Mouse (Mus musculus) neural tube, embryonic 15.5 days (tissue): ENCODE results near the gene Olfr1206. TPM values are rescaled to one million over a fixed set of nuclear protein-coding genes. Genes with fewer than 3 reads are reported as not detected.

ENCODE experiments used
- ATAC-seq: fragments of 200-750 bp; cut with Nextera tagmentation; 2 replicates; pipeline ENCODE4 v1.8.0; 2017; ENCODE audit warnings: mild to moderate bottlenecking, moderate TSS enrichment, moderate library complexity; ENCODE audit not compliant: low FRiP score
- H3K27ac ChIP-seq: fragments of 300-500 bp; sonication (generic); replicated peaks from 2 replicates; pipeline ENCODE4 v1.5.1; 2015; ENCODE audit warnings: mild to moderate bottlenecking, inconsistent platforms
- H3K27me3 ChIP-seq: fragments of 300-500 bp; sonication (generic); replicated peaks from 2 replicates; pipeline ENCODE4 v1.6.1; 2015; ENCODE audit warnings: inconsistent platforms
- H3K36me3 ChIP-seq: fragments of 300-500 bp; sonication (generic); 2 replicates; pipeline ENCODE4 v1.6.1; 2015; ENCODE audit warnings: inconsistent platforms
- H3K4me1 ChIP-seq: fragments of 300-500 bp; sonication (generic); 2 replicates; pipeline ENCODE4 v1.6.1; 2015; ENCODE audit warnings: inconsistent platforms
- H3K4me2 ChIP-seq: fragments of 300-500 bp; sonication (generic); 2 replicates; pipeline ENCODE4 v1.6.1; 2015; ENCODE audit warnings: inconsistent platforms, mild to moderate bottlenecking, moderate library complexity
- H3K4me3 ChIP-seq: fragments of 300-500 bp; sonication (generic); replicated peaks from 2 replicates; pipeline ENCODE4 v1.5.1; 2015; ENCODE audit warnings: mild to moderate bottlenecking, inconsistent platforms
- H3K9ac ChIP-seq: fragments of 300-500 bp; sonication (generic); replicated peaks from 2 replicates; pipeline ENCODE4 v1.6.1; 2015; ENCODE audit warnings: mild to moderate bottlenecking, inconsistent platforms
- H3K9me3 ChIP-seq: fragments of 300-500 bp; sonication (generic); replicated peaks from 2 replicates; pipeline ENCODE4 v1.6.1; 2016; ENCODE audit warnings: inconsistent platforms
- WGBS: fragments of 180-500 bp; shearing (Covaris S2); methylation state at CpG from one replicate; pipeline ENCODE4 v1.1.7; 2015; ENCODE audit warnings: mixed read lengths; 5-methylcytosine and 5-hydroxymethylcytosine counted together
- polyA plus RNA-seq: library from polyadenylated mRNA; unstranded; fragments of >200 nt; fragmentation: Nextera tagmentation; extraction: Ambion mirVana; gene quantifications from 2 replicates; pipeline ENCODE4 v1.2.1, GENCODE M21; 2015

Gene Olfr1206
- polyA plus RNA-seq = not detected in 2 replicates

DNA sequence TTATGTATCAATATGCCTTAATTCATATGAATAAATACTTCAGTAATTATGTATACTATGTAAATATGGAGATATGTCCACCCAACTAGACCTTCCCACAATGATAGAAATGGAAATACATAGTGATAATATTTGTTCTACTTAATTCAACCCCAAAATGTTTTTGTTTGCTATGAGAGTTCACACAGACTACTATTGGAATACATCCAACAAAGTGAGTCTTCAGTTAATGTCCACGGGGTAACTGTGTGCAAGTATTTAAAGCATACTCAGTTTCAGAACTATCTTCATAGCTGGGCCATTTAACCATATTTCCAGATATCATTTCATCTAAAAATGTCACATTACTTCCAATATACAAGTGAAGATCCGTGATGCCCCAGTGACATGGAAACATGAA is at the start of gene Olfr1206:
Gene Olfr1206, plus strand, starts transcription at position 301 of the 400 bp plus-strand sequence.
- H3K4me1 ChIP-seq = no peaks in the 10 kb centered on the region
- 86% methylated on average over 2 of the region's 2 CpGs for WGBS
- H3K36me3 ChIP-seq = no peaks in the 10 kb centered on the region
- no peak within 1 kb of the TSS for H3K27ac ChIP-seq
- no peaks in the 10 kb centered on the region for H3K9me3 ChIP-seq
- no peak within 1 kb of the TSS for H3K4me3 ChIP-seq
- H3K4me2 ChIP-seq = no peak within 1 kb of the TSS
- no peaks in the 10 kb centered on the region for H3K27me3 ChIP-seq
- no peak for ATAC-seq
- no peak within 1 kb of the TSS for H3K9ac ChIP-seq

DNA sequence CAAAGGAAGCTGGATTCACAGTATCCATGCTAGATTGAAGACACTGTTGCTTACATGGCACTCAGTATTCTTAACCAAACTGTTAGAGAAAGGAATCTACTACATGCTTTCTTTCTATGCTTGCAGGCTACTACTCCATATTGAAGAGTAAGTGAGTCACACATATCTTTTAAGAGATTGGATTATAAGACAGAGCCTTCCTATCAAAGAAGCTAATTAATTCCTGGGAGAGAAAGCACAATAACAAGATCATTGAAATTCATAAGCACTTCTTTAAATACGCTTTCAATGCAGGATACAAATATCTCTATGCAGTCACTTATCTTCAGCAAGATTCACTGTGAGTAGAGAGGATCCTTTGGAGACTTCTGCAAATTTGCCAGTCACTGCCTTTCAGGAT is 48.8 kb upstream of the Olfr1206 start, which contains the start of gene Olfr1202:
Gene Olfr1202, plus strand, starts transcription at position 301 of the 400 bp plus-strand sequence.
- WGBS = 76% methylated on average over 1 of the region's 1 CpGs
- Histone ChIP-seq H3K4me3 (no peak within 1 kb of the TSS), H3K4me2 (no peak within 1 kb of the TSS), H3K9ac (no peak within 1 kb of the TSS), H3K27ac (no peak within 1 kb of the TSS), H3K4me1 (no peaks in the 10 kb centered on the region), H3K9me3 (no peaks in the 10 kb centered on the region), H3K27me3 (no peaks in the 10 kb centered on the region), H3K36me3 (no peaks in the 10 kb centered on the region)
- ATAC-seq = no peak

DNA sequence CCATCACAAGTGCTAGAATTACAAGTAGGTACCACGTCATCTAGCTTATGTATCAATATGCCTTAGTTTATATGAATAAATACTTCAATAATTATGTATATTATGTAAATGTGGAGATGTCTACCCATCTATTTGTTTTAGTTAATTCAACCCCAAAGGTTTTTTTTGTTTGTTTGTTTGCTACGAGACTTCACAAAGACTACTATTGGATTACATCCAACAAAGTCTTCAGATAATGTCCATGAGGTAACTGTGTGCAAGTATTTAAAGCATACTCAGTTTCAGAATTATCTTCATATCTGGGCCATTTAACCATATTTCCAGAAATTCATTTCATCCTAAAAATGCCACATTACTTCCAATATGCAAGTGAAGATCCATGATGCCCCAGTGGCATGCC is 33.6 kb upstream of the Olfr1206 start, which contains the start of gene Olfr1205:
Gene Olfr1205, plus strand, starts transcription at position 301 of the 400 bp plus-strand sequence.
- no peak within 1 kb of the TSS for H3K27ac ChIP-seq
- no peak within 1 kb of the TSS for H3K4me2 ChIP-seq
- H3K9ac ChIP-seq = no peak within 1 kb of the TSS
- no peaks in the 10 kb centered on the region for H3K27me3 ChIP-seq
- 89% methylated on average over 2 of the region's 2 CpGs for WGBS
- no peaks in the 10 kb centered on the region for H3K36me3 ChIP-seq
- no peak within 1 kb of the TSS for H3K4me3 ChIP-seq
- H3K4me1 ChIP-seq = no peaks in the 10 kb centered on the region
- no peak for ATAC-seq
- H3K9me3 ChIP-seq = no peaks in the 10 kb centered on the region

DNA sequence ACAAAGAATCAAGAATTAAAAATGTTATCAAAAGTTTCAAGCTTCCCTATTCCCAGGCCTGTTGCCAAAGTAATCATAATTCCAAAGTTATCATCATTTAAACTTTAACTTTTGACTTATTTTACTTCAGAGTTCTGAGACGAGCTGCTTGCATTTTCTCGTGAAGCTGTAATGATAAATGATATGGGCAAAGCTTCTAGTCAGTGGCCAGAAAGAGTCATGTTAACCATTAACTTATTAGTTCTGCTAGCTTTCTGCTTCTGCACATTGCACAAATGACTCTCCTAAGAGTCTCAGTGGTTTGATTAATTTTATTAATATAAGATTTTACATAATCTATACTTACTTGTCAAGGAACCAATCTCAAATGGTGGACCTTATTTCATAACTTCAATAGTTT is 24.6 kb upstream of the Olfr1206 start:
- H3K27ac ChIP-seq = no peak overlapping the region
- no peaks in the 10 kb centered on the region for H3K9me3 ChIP-seq
- H3K27me3 ChIP-seq = no peaks in the 10 kb centered on the region
- no peak overlapping the region for H3K4me3 ChIP-seq
- ATAC-seq = no peak
- H3K36me3 ChIP-seq = no peaks in the 10 kb centered on the region
- H3K4me1 ChIP-seq = no peaks in the 10 kb centered on the region
- H3K4me2 ChIP-seq = no peak overlapping the region
- H3K9ac ChIP-seq = no peak overlapping the region
- 87% methylated on average over 2 of the region's 2 CpGs for WGBS

DNA sequence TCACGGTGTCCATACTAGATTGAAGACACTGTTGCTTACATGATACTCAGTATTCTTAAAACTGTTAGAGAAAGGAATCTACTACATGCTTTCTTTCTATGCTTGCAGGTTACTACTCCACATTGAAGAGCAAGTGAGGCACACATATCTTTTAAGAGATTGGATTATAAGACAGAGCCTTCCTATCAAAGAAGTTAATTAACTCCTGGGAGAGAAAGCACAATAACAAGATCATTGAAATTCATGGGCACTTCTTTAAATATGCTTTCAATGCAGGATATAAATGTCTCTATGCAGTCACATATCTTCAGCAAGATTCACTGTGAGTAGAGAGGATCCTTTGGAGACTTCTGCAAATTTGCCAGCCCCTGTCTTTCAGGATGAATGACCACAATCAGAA is 14.0 kb upstream of the Olfr1206 start, which contains the start of gene Olfr1204:
Gene Olfr1204, plus strand, starts transcription at position 301 of the 400 bp plus-strand sequence.
- WGBS = 98% methylated on average over 1 of the region's 1 CpGs
- Histone ChIP-seq H3K36me3 (no peaks in the 10 kb centered on the region), H3K9ac (no peak within 1 kb of the TSS), H3K9me3 (no peaks in the 10 kb centered on the region), H3K27me3 (no peaks in the 10 kb centered on the region), H3K27ac (no peak within 1 kb of the TSS), H3K4me3 (no peak within 1 kb of the TSS), H3K4me2 (no peak within 1 kb of the TSS), H3K4me1 (no peaks in the 10 kb centered on the region)
- ATAC-seq = no peak

DNA sequence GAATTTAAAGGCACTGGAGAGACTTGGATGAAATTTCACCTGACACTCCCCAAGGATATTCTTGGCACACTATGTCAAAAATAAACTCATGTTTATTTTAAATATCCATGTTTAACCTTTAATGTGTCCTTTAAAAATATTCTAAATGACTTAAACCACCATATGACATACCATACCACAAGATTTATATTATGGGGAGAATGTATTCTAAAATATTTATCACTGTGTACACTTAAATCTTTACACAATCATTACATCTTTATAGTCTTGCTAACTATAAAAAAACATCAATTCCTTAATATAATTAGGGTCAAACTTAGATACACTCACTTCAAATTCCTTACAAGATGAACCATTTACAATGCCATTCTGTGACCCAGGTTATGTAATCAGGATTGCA is 39.2 kb downstream of the Olfr1206 start, which contains the start of gene Olfr1208:
Gene Olfr1208, minus strand, starts transcription at position 101 of the 400 bp plus-strand sequence.
- Histone ChIP-seq H3K9ac (no peak within 1 kb of the TSS), H3K4me2 (no peak within 1 kb of the TSS), H3K36me3 (no peaks in the 10 kb centered on the region), H3K4me1 (no peaks in the 10 kb centered on the region), H3K9me3 (no peaks in the 10 kb centered on the region), H3K27me3 (no peaks in the 10 kb centered on the region), H3K27ac (no peak within 1 kb of the TSS), H3K4me3 (no peak within 1 kb of the TSS)
- ATAC-seq = no peak

DNA sequence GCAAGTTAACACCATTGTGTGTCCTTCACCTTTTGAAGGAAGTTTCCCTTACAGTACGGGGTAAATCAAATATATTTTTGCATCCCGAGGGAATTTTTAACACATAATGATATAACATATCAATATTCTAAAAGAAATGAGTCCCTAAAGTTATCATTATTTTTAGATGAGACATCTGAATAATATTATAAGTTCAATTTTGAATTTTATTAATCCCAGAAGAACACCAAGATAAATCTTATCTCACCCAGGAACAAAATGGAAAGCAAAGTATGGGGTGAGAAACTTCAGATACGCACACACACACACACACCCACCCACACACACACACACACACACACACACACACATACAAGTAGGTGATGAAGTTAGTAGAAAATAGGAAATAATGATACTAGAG is 52.0 kb downstream of the Olfr1206 start, which contains the start of gene Olfr1209:
Gene Olfr1209, minus strand, starts transcription at position 101 of the 400 bp plus-strand sequence.
- no peak within 1 kb of the TSS for H3K9ac ChIP-seq
- ATAC-seq = no peak
- no peaks in the 10 kb centered on the region for H3K27me3 ChIP-seq
- H3K4me1 ChIP-seq = no peaks in the 10 kb centered on the region
- H3K27ac ChIP-seq = no peak within 1 kb of the TSS
- H3K36me3 ChIP-seq = no peaks in the 10 kb centered on the region
- no peak within 1 kb of the TSS for H3K4me2 ChIP-seq
- no peaks in the 10 kb centered on the region for H3K9me3 ChIP-seq
- 92% methylated on average over 3 of the region's 3 CpGs for WGBS
- H3K4me3 ChIP-seq = no peak within 1 kb of the TSS

Other genes with a start within 250 kb of the Olfr1206 start
- not detected in 2 replicates for gene Olfr1191-ps1, start 222.7 kb upstream of the Olfr1206 start, polyA plus RNA-seq
- not detected in 2 replicates for gene Olfr1192-ps1, start 214.7 kb upstream of the Olfr1206 start, polyA plus RNA-seq
- gene Olfr1193, start 187.6 kb upstream of the Olfr1206 start, polyA plus RNA-seq = not detected in 2 replicates
- gene Olfr1195, start 174.0 kb upstream of the Olfr1206 start, polyA plus RNA-seq = not detected in 2 replicates
- not detected in 2 replicates for gene Olfr1196, start 158.6 kb upstream of the Olfr1206 start, polyA plus RNA-seq
- not detected in 2 replicates for gene Olfr1197, start 130.9 kb upstream of the Olfr1206 start, polyA plus RNA-seq
- gene Olfr1198, start 111.9 kb upstream of the Olfr1206 start, polyA plus RNA-seq = not detected in 2 replicates
- gene Olfr1199, start 102.8 kb upstream of the Olfr1206 start, polyA plus RNA-seq = not detected in 2 replicates
- not detected in 2 replicates for gene Olfr1200, start 92.7 kb upstream of the Olfr1206 start, polyA plus RNA-seq
- gene Olfr1201, start 70.2 kb upstream of the Olfr1206 start, polyA plus RNA-seq = not detected in 2 replicates
- 0.08 TPM in 1 of 2 replicates, not detected in the other for gene Olfr1202, start 48.7 kb upstream of the Olfr1206 start, polyA plus RNA-seq
- gene Olfr1205, start 33.5 kb upstream of the Olfr1206 start, polyA plus RNA-seq = not detected in 2 replicates
- gene Olfr1204, start 13.9 kb upstream of the Olfr1206 start, polyA plus RNA-seq = not detected in 2 replicates
- not detected in 2 replicates for gene Olfr1208, start 39.1 kb downstream of the Olfr1206 start, polyA plus RNA-seq
- not detected in 2 replicates for gene Olfr1209, start 51.9 kb downstream of the Olfr1206 start, polyA plus RNA-seq
- gene Olfr1211, start 74.9 kb downstream of the Olfr1206 start, polyA plus RNA-seq = not detected in 2 replicates
- not detected in 2 replicates for gene Olfr1212, start 90.7 kb downstream of the Olfr1206 start, polyA plus RNA-seq
- not detected in 2 replicates for gene Gm13762, start 117.0 kb downstream of the Olfr1206 start, polyA plus RNA-seq
- not detected in 2 replicates for gene Olfr1214, start 129.4 kb downstream of the Olfr1206 start, polyA plus RNA-seq
- gene Olfr1215, start 143.7 kb downstream of the Olfr1206 start, polyA plus RNA-seq = not detected in 2 replicates
- not detected in 2 replicates for gene Olfr1216, start 155.1 kb downstream of the Olfr1206 start, polyA plus RNA-seq
- not detected in 2 replicates for gene Olfr1217, start 168.8 kb downstream of the Olfr1206 start, polyA plus RNA-seq
- not detected in 2 replicates for gene Olfr1218, start 198.0 kb downstream of the Olfr1206 start, polyA plus RNA-seq
- gene Olfr1219, start 220.3 kb downstream of the Olfr1206 start, polyA plus RNA-seq = not detected in 2 replicates
- gene Olfr1220, start 243.6 kb downstream of the Olfr1206 start, polyA plus RNA-seq = not detected in 2 replicates